Mouse (Mus musculus) ES-Bruce4 (cell line): Measurements from ENCODE around the gene Rab35.

ENCODE experiments used
- CTCF ChIP-seq: IDR thresholded peaks from one replicate; pipeline ENCODE4 v1.8.1; 2011; ENCODE audit warnings: low read depth, low read length
- EP300 ChIP-seq: IDR thresholded peaks from 2 replicates; pipeline ENCODE4 v1.6.1; 2011; ENCODE audit warnings: low read depth, low read length; ENCODE audit not compliant: insufficient read depth
- POLR2A ChIP-seq: IDR thresholded peaks from one replicate; pipeline ENCODE4 v1.8.1; 2011; ENCODE audit warnings: low read length; ENCODE audit not compliant: insufficient read depth

GRCm38 (mm10) chr5:115696811-115697210 lies 65.1 kb downstream of the Rab35 start:
- TF ChIP-seq POLR2A, result no peak
- TF ChIP-seq CTCF, result no peak
- no peak for TF ChIP-seq EP300
